Mouse (Mus musculus) granulocyte monocyte progenitor cell, adult 5-6 weeks (primary cell): ENCODE measurements around the gene Cfap61. TPM values are rescaled to one million over a fixed set of nuclear protein-coding genes. Genes with fewer than 3 reads are reported as not detected.

ENCODE experiments used
- ATAC-seq: replicated peaks from 2 replicates; pipeline ENCODE4 v1.8.0; 2016; ENCODE audit warnings: mild to moderate bottlenecking, moderate TSS enrichment, inconsistent platforms; ENCODE audit not compliant: poor library complexity, severe bottlenecking
- total RNA-seq, 2 experiments: library from RNA; stranded (forward) in 1 of 2; stranded (reverse) in 1 of 2; fragments of 200-712, 200-1000 nt in 1 of 2; fragments of >200 nt in 1 of 2; fragmentation: Nextera tagmentation in 1 of 2; gene quantifications; 2 replicates each; pipeline ENCODE4 v1.2.3; 2014 to 2017

Cfap61 gene
- total RNA-seq, 2 experiments from 2014 or later = not detected

- ATAC-seq = no peak
These were observed 13.9 kb downstream of the Cfap61 start for GRCm38 (mm10) chr2:145948402-145948954.

- ATAC-seq = no peak
These were observed 15.0 kb downstream of the Cfap61 start for GRCm38 (mm10) chr2:145949475-145950068.

GRCm38 (mm10) chr2:145950239-145950638, 15.7 kb downstream of the Cfap61 start:
- no peak for ATAC-seq

- ATAC-seq = peak; percentile 79
These were observed 18.1 kb downstream of the Cfap61 start for GRCm38 (mm10) chr2:145952726-145953125.

- peak; percentile 23 for ATAC-seq
These were observed 21.3 kb downstream of the Cfap61 start for GRCm38 (mm10) chr2:145955844-145956243.

- peak; percentile 36 for ATAC-seq
These were observed 21.7 kb downstream of the Cfap61 start for GRCm38 (mm10) chr2:145956318-145956717.

GRCm38 (mm10) chr2:145957450-145957849, 22.9 kb downstream of the Cfap61 start:
- peak; percentile 35; the same call in 1 of the 2 replicates for ATAC-seq

- ATAC-seq = no peak
These were observed 23.5 kb downstream of the Cfap61 start for GRCm38 (mm10) chr2:145958097-145958496.

GRCm38 (mm10) chr2:145958551-145958950, 24.0 kb downstream of the Cfap61 start:
- no peak for ATAC-seq

- ATAC-seq = no peak
These were observed 27.3 kb downstream of the Cfap61 start for GRCm38 (mm10) chr2:145961861-145962260.

- no peak for ATAC-seq
These were observed 36.2 kb downstream of the Cfap61 start for GRCm38 (mm10) chr2:145970751-145971150.

GRCm38 (mm10) chr2:145971237-145972010, 36.8 kb downstream of the Cfap61 start:
- no peak for ATAC-seq

- no peak for ATAC-seq
These were observed 38.0 kb downstream of the Cfap61 start for GRCm38 (mm10) chr2:145972571-145972970.

GRCm38 (mm10) chr2:145979616-145980015, 45.0 kb downstream of the Cfap61 start:
- ATAC-seq = no peak

GRCm38 (mm10) chr2:145980881-145981280, 46.3 kb downstream of the Cfap61 start:
- ATAC-seq = no peak

- ATAC-seq = no peak
These were observed 47.1 kb downstream of the Cfap61 start for GRCm38 (mm10) chr2:145981699-145982112.

GRCm38 (mm10) chr2:145982317-145983045, 47.9 kb downstream of the Cfap61 start:
- no peak for ATAC-seq

GRCm38 (mm10) chr2:145987757-145988156, 53.2 kb downstream of the Cfap61 start:
- ATAC-seq = no peak

- ATAC-seq = no peak
These were observed 55.9 kb downstream of the Cfap61 start for GRCm38 (mm10) chr2:145990446-145990845.

- peak; percentile 72 for ATAC-seq
These were observed 61.9 kb downstream of the Cfap61 start for GRCm38 (mm10) chr2:145996472-145996871.
